Mouse (Mus musculus): Measurements from ENCODE around the gene Olfr142.
"Not testable (repeated sequence)": the region's sequence is repeated elsewhere in the genome, so short reads cannot be mapped to it uniquely, and the experiment has no call there.

Gene Olfr142

GRCm38 (mm10) chr2:90257492-90257891, at the start of gene Olfr142:
Gene Olfr142, minus strand, starts transcription at chr2:90257592.
- no peak for DNase-seq

- DNase-seq = no peak
Measured at GRCm38 (mm10) chr2:90292741-90293140, 35.3 kb upstream of the Olfr142 start, which contains the start of gene Olfr1272. Gene Olfr1272, minus strand, starts transcription at chr2:90292841.

GRCm38 (mm10) chr2:90270932-90271331, 13.5 kb upstream of the Olfr142 start, which contains the start of gene Olfr1271:
Gene Olfr1271, minus strand, starts transcription at chr2:90271032.
- DNase-seq = no peak

- not testable (repeated sequence) for DNase-seq
Measured at GRCm38 (mm10) chr2:90224393-90224792, 33.0 kb downstream of the Olfr142 start, which contains the start of gene Olfr1506. Gene Olfr1506, minus strand, starts transcription at chr2:90224493.

All from cerebellum, postnatal 14 days (tissue).